Mouse (Mus musculus) neutrophil, adult 5-6 weeks (primary cell): ENCODE measurements around the gene Slpi. TPM values are rescaled to one million over a fixed set of nuclear protein-coding genes. Genes with fewer than 3 reads are reported as not detected.
"Not testable (repeated sequence)": the region's sequence is repeated elsewhere in the genome, so short reads cannot be mapped to it uniquely, and the experiment has no call there.

Source experiments
- ATAC-seq: fragments of 151-379, 151-347 bp; 2 replicates; pipeline ENCODE4 v1.8.0; 2017; ENCODE audit warnings: mild to moderate bottlenecking, moderate TSS enrichment; ENCODE audit not compliant: insufficient number of reproducible peaks, poor library complexity, low FRiP score, severe bottlenecking; ENCODE audit errors: extremely low read depth
- total RNA-seq: library from RNA; stranded (forward); fragments of 200-1000 nt; gene quantifications from 2 replicates; pipeline ENCODE4 v1.2.3, GENCODE M21; 2017

Gene Slpi
- total RNA-seq, 1 experiment from 2014 or later, result 327 TPM

DNA sequence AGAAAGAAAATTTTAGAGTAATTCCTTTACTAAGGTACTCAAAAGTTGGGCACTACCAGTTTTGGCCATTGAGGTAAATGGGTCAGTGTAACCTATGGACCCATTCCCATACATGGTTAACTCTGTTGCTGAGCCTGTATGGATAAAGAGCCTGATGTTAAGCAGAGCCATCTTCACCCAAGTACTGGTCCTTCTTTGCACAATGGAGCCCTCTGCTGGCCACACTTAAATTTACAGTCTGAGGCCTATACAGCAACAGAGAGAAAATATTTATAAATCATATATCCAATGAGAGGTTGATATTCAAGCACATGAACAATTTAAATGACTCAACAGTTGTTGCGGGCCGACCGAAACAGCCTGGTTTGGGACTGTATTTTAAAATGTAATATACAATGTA, 39.9 kb downstream of the Slpi start:
- ATAC-seq, result peak; percentile 72; the same call in 1 of the 2 replicates

- not testable (repeated sequence) for ATAC-seq
Measured at GRCm38 (mm10) chr2:164347697-164348096, 41.2 kb downstream of the Slpi start.

DNA sequence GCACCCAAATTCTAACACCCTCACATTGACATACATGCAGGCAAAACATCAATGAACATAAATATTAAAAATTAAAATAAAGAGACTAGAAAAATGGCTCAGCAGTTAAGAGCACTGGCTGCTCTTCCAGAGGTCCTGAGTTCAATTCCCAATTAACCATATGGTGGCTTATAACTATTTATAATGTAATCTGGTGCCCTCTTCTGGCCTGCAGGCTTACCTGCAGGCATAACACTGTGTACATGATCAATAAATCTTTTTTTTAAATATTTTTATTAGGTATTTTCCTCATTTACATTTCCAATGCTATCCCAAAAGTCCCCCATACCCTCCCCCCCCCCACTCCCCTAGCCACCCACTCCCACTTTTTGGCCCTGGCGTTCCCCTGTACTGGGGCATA, 45.2 kb downstream of the Slpi start:
- not testable (repeated sequence) for ATAC-seq

DNA sequence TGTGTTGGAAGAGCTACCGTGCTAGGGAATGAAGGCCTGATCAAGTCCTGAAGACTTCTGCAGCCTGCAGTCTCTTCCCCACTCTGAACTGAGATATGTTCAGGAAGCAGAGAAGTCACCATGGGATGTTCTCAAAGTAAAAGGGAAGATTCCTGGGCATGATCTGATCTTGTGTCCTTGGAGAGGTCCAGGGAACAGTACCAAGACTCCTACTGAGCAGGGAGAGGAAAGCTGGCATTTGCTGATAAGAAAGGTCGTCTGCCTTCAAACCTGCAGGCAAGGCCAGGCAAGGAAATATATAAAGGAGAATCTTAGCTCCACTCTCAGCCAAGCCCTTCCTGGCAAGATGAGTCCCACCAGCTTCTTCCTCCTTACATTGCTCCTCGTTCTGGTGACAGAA, 56.5 kb downstream of the Slpi start, which contains the start of gene Svs5:
Svs5 (plus strand) TSS at position 301 of the 400 bp plus-strand sequence.
- not testable (repeated sequence) for ATAC-seq

GRCm38 (mm10) chr2:164320983-164321382, 67.9 kb downstream of the Slpi start:
- ATAC-seq, result no peak

DNA sequence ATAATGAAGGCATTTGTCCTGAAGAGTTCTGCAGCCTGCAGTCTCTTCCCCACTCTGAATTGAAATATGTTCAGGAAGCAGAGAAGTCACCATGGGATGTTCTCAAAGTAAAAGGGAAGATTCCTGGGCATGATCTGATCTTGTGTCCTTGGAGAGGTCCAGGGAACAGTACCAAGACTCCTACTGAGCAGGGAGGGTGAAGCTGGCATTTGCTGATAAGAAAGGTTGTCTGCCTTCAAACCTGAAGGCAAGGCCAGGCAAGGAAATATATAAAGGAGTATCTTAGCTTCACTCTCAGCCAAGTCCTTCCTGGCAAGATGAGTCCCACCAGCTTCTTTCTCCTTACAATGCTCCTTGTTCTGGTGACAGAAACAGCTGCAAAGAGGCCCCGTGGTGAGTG, 72.4 kb downstream of the Slpi start, which contains the start of gene Svs6:
Svs6 (plus strand) TSS at position 301 of the 400 bp plus-strand sequence.
- not testable (repeated sequence) for ATAC-seq

GRCm38 (mm10) chr2:164315460-164315859, 73.4 kb downstream of the Slpi start:
- ATAC-seq, result not testable (repeated sequence)

DNA sequence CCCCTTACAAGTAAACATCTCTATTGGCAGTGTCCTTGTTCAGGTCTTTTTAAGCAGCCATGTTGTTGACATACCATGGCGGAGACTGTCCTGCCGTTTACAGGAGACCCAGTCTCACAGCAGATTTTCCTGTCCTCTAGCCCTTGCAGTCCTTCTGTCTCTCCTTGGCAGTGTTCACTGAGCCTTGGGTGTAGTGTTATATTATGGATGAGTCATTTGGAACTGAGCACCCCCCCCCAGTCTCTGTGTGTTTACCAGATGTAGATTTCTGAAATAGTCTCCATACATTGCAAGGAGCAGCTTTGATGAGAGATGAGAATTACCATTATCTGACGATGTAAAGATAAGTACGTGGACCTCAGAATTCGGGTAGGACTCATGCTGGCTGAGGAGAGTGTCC, 76.3 kb downstream of the Slpi start:
- ATAC-seq, result no peak

Other genes starting within 250 kb of the Slpi start
- gene Kcns1, start 218.0 kb downstream of the Slpi start, total RNA-seq, result not detected in 2 replicates
- not detected in 2 replicates for gene Wfdc5, start 206.4 kb downstream of the Slpi start, total RNA-seq
- gene Wfdc12, start 198.5 kb downstream of the Slpi start, total RNA-seq, result not detected in 2 replicates
- not detected in 2 replicates for gene Wfdc15a, start 189.0 kb downstream of the Slpi start, total RNA-seq
- not detected in 2 replicates for gene Wfdc15b, start 167.4 kb downstream of the Slpi start, total RNA-seq
- not detected in 2 replicates for gene Svs2, start 150.6 kb downstream of the Slpi start, total RNA-seq
- gene Svs3b, start 132.5 kb downstream of the Slpi start, total RNA-seq, result not detected in 2 replicates
- not detected in 2 replicates for gene Svs4, start 110.6 kb downstream of the Slpi start, total RNA-seq
- not detected in 2 replicates for gene Svs3a, start 99.8 kb downstream of the Slpi start, total RNA-seq
- gene Svs6, start 72.3 kb downstream of the Slpi start, total RNA-seq, result not detected in 2 replicates
- gene Svs5, start 56.4 kb downstream of the Slpi start, total RNA-seq, result not detected in 2 replicates
- 0.37 and 0.47 TPM in 2 replicates for gene Rbpjl, start 14.0 kb upstream of the Slpi start, total RNA-seq
- 0.12 TPM in 1 of 2 replicates, not detected in the other for gene Matn4, start 16.1 kb upstream of the Slpi start, total RNA-seq
- 61.3 and 73.7 TPM in 2 replicates for gene Sdc4, start 54.8 kb upstream of the Slpi start, total RNA-seq
- gene Sys1, start 67.9 kb upstream of the Slpi start, total RNA-seq, result 26.4 and 33.5 TPM in 2 replicates
- gene Gm20458, start 71.9 kb upstream of the Slpi start, total RNA-seq, result not detected in 2 replicates
- not detected in 2 replicates for gene Trp53tg5, start 84.6 kb upstream of the Slpi start, total RNA-seq
- 1.3 and 2.3 TPM in 2 replicates for gene Dbndd2, start 97.0 kb upstream of the Slpi start, total RNA-seq
- 26.2 and 29.7 TPM in 2 replicates for gene Pigt, start 108.4 kb upstream of the Slpi start, total RNA-seq
- not detected in 2 replicates for gene Wfdc2, start 173.3 kb upstream of the Slpi start, total RNA-seq
- gene Spint3, start 184.4 kb upstream of the Slpi start, total RNA-seq, result not detected in 2 replicates
- not detected in 2 replicates for gene Wfdc6a, start 196.4 kb upstream of the Slpi start, total RNA-seq
- not detected in 2 replicates for gene Eppin, start 204.5 kb upstream of the Slpi start, total RNA-seq
- gene Wfdc6b, start 224.4 kb upstream of the Slpi start, total RNA-seq, result not detected in 2 replicates
- gene Wfdc8, start 224.5 kb upstream of the Slpi start, total RNA-seq, result not detected in 2 replicates
- gene Wfdc16, start 249.7 kb upstream of the Slpi start, total RNA-seq, result not detected in 2 replicates